Mouse (Mus musculus) MEL (cell line): ENCODE results near the gene Creg2. TPM values are rescaled to one million over a fixed set of nuclear protein-coding genes. Genes with fewer than 3 reads are reported as not detected.

Experiments
- DNase-seq: peaks from one replicate; pipeline ENCODE4 v3.0.0; 2011; ENCODE audit warnings: low read depth, low spot score
- H3K27ac ChIP-seq: 2 replicates; pipeline ENCODE4 v1.5.1; 2012; ENCODE audit warnings: low read depth, mild to moderate bottlenecking, control low read depth, low read length, moderate library complexity; ENCODE audit not compliant: control insufficient read depth
- H3K27me3 ChIP-seq, 2 experiments: fragments of 150-350 bp in 1 of 2; sonication (generic) in 1 of 2; 2 replicates each; pipeline ENCODE4 v1.6.1; 2012; ENCODE audit warnings: low read length in 2 of 2, mild to moderate bottlenecking in 2 of 2, improper control_type of control experiment in 1 of 2, moderate library complexity in 1 of 2; ENCODE audit not compliant: insufficient read depth in 2 of 2, control insufficient read depth in 1 of 2
- H3K36me3 ChIP-seq, 2 experiments: 2 replicates each; pipeline ENCODE4 v1.6.1; 2012 to 2014; ENCODE audit warnings: low read length in 2 of 2, improper control_type of control experiment in 1 of 2, inconsistent platforms in 1 of 2, mild to moderate bottlenecking in 1 of 2; ENCODE audit not compliant: insufficient read depth in 2 of 2, control insufficient read depth in 1 of 2
- H3K4me1 ChIP-seq, 2 experiments: fragments of 150-350 bp in 1 of 2; sonication (generic) in 1 of 2; 2 replicates each; pipeline ENCODE4 v1.6.1; 2012; ENCODE audit warnings: low read length in 2 of 2, improper control_type of control experiment in 1 of 2, mild to moderate bottlenecking in 1 of 2; ENCODE audit not compliant: insufficient read depth in 2 of 2, control insufficient read depth in 1 of 2
- H3K4me3 ChIP-seq, 2 experiments: fragments of 150-350 bp in 1 of 2; sonication (generic) in 1 of 2; 2 replicates each; pipeline ENCODE4 v1.5.1; 2012; ENCODE audit warnings: low read depth in 2 of 2, low read length in 2 of 2, mild to moderate bottlenecking in 2 of 2, moderate library complexity in 2 of 2, control low read depth in 1 of 2, improper control_type of control experiment in 1 of 2; ENCODE audit not compliant: control insufficient read depth in 1 of 2, insufficient read depth in 1 of 2
- H3K79me2 ChIP-seq: 2 replicates; pipeline ENCODE4 v1.6.1; 2012; ENCODE audit warnings: mild to moderate bottlenecking, low read length, moderate library complexity; ENCODE audit not compliant: control insufficient read depth, poor library complexity, insufficient read depth
- H3K9ac ChIP-seq: 2 replicates; pipeline ENCODE4 v1.6.1; 2012; ENCODE audit warnings: low read depth, mild to moderate bottlenecking, control low read depth, low read length, moderate library complexity; ENCODE audit not compliant: control insufficient read depth, poor library complexity, severe bottlenecking
- H3K9me3 ChIP-seq: fragments of 150-350 bp; sonication (generic); replicated peaks from 2 replicates; pipeline ENCODE4 v1.6.1; 2012; ENCODE audit warnings: mild to moderate bottlenecking, low read length, improper control_type of control experiment, moderate library complexity; ENCODE audit not compliant: insufficient read depth
- BHLHE40 ChIP-seq: IDR thresholded peaks from 2 replicates; pipeline ENCODE4 v1.6.1; 2012; ENCODE audit warnings: low read depth, mild to moderate bottlenecking, inconsistent platforms, low read length, improper control_type of control experiment, borderline replicate concordance
- CTCF ChIP-seq, 3 experiments: IDR thresholded peaks in 2 of 3; conservative IDR thresholded peaks in 1 of 3; 2 replicates each; pipeline ENCODE4 v1.5.1; 2011 to 2012; ENCODE audit warnings: low read length in 3 of 3, low read depth in 2 of 3, mild to moderate bottlenecking in 2 of 3, improper control_type of control experiment in 1 of 3, inconsistent platforms in 1 of 3, mixed read lengths in 1 of 3, moderate library complexity in 1 of 3; ENCODE audit not compliant: control insufficient read depth in 1 of 3, insufficient read depth in 1 of 3, poor library complexity in 1 of 3, severe bottlenecking in 1 of 3
- ELF1 ChIP-seq: IDR thresholded peaks from 2 replicates; pipeline ENCODE4 v1.6.1; 2014; ENCODE audit warnings: low read depth, mild to moderate bottlenecking, inconsistent platforms, low read length, improper control_type of control experiment, moderate library complexity
- GABPA ChIP-seq: IDR thresholded peaks from 2 replicates; pipeline ENCODE4 v1.6.1; 2012; ENCODE audit warnings: low read depth, mild to moderate bottlenecking, inconsistent platforms, low read length, improper control_type of control experiment, moderate library complexity
- GATA1 ChIP-seq: IDR thresholded peaks from 2 replicates; pipeline ENCODE4 v1.6.1; 2011; ENCODE audit warnings: low read depth, low read length, improper control_type of control experiment
- MAFK ChIP-seq: IDR thresholded peaks from 2 replicates; pipeline ENCODE4 v1.6.1; 2011; ENCODE audit warnings: low read depth, mild to moderate bottlenecking, low read length, improper control_type of control experiment, borderline replicate concordance
- MAX ChIP-seq: IDR thresholded peaks from 2 replicates; pipeline ENCODE4 v1.6.1; 2011; ENCODE audit warnings: low read length, improper control_type of control experiment
- MEF2A ChIP-seq: IDR thresholded peaks from 2 replicates; pipeline ENCODE4 v1.6.1; 2014; ENCODE audit warnings: low read depth, mild to moderate bottlenecking, inconsistent platforms, low read length, improper control_type of control experiment; ENCODE audit not compliant: poor library complexity, insufficient replicate concordance, severe bottlenecking; ENCODE audit errors: extremely low read depth
- MXI1 ChIP-seq: IDR thresholded peaks from 2 replicates; pipeline ENCODE4 v1.6.1; 2011; ENCODE audit warnings: mild to moderate bottlenecking, low read depth, low read length, improper control_type of control experiment
- MYB ChIP-seq: IDR thresholded peaks from 2 replicates; pipeline ENCODE4 v1.6.1; 2011; ENCODE audit warnings: mild to moderate bottlenecking, low read depth, low read length, improper control_type of control experiment
- NELFE ChIP-seq: IDR thresholded peaks from 2 replicates; pipeline ENCODE4 v1.6.1; 2011; ENCODE audit warnings: low read depth, low read length, improper control_type of control experiment
- POLR2A ChIP-seq, 2 experiments: IDR thresholded peaks; 2 replicates each; pipeline ENCODE4 v1.6.1; 2011 to 2012; ENCODE audit warnings: low read length in 2 of 2, mild to moderate bottlenecking in 2 of 2, control low read depth in 1 of 2, improper control_type of control experiment in 1 of 2, low read depth in 1 of 2, moderate library complexity in 1 of 2; ENCODE audit not compliant: control insufficient read depth in 1 of 2, insufficient read depth in 1 of 2, poor library complexity in 1 of 2
- POLR2AphosphoS2 ChIP-seq: IDR thresholded peaks from 2 replicates; pipeline ENCODE4 v1.6.1; 2011; ENCODE audit warnings: low read length, improper control_type of control experiment
- POLR2AphosphoS5 ChIP-seq: IDR thresholded peaks from 2 replicates; pipeline ENCODE4 v1.6.1; 2012; ENCODE audit warnings: low read depth, borderline replicate concordance, mild to moderate bottlenecking, inconsistent platforms, low read length, moderate library complexity, mixed read lengths
- RAD21 ChIP-seq: IDR thresholded peaks from 2 replicates; pipeline ENCODE4 v1.6.1; 2011; ENCODE audit warnings: mild to moderate bottlenecking, low read depth, low read length, improper control_type of control experiment
- SMC3 ChIP-seq: IDR thresholded peaks from 2 replicates; pipeline ENCODE4 v1.6.1; 2011; ENCODE audit warnings: low read depth, low read length, improper control_type of control experiment
- TAL1 ChIP-seq: IDR thresholded peaks from 2 replicates; pipeline ENCODE4 v1.6.1; 2012; ENCODE audit warnings: mild to moderate bottlenecking, inconsistent platforms, low read length, moderate library complexity, mixed read lengths
- TCF12 ChIP-seq: IDR thresholded peaks from 2 replicates; pipeline ENCODE4 v1.6.1; 2014; ENCODE audit warnings: low read depth, mild to moderate bottlenecking, inconsistent platforms, low read length, improper control_type of control experiment, moderate library complexity
- UBTF ChIP-seq: IDR thresholded peaks from 2 replicates; pipeline ENCODE4 v1.6.1; 2012; ENCODE audit warnings: low read depth, mild to moderate bottlenecking, inconsistent platforms, low read length, improper control_type of control experiment, moderate library complexity, borderline replicate concordance; ENCODE audit not compliant: insufficient read depth
- USF1 ChIP-seq: IDR thresholded peaks from 2 replicates; pipeline ENCODE4 v1.6.1; 2014; ENCODE audit warnings: low read depth, mild to moderate bottlenecking, inconsistent platforms, low read length, improper control_type of control experiment, moderate library complexity
- USF2 ChIP-seq, 2 experiments: IDR thresholded peaks; 2 replicates each; pipeline ENCODE4 v1.6.1; 2011 to 2012; ENCODE audit warnings: improper control_type of control experiment in 2 of 2, low read length in 2 of 2, borderline replicate concordance in 1 of 2, inconsistent platforms in 1 of 2, low read depth in 1 of 2, mild to moderate bottlenecking in 1 of 2; ENCODE audit not compliant: insufficient read depth in 1 of 2
- polyA plus RNA-seq, 2 experiments: library from polyadenylated mRNA; stranded (reverse) in 1 of 2; unstranded in 1 of 2; fragments of >175 nt in 1 of 2; fragments of >200 nt in 1 of 2; gene quantifications; 2 replicates each; pipeline versions ENCODE4 v1.2.1 to v1.2.4; 2012; ENCODE audit warnings: low replicate concordance in 2 of 2, low read depth in 1 of 2; ENCODE audit not compliant: insufficient read length in 2 of 2, insufficient read depth in 1 of 2, missing spikeins in 1 of 2
- total RNA-seq: library from RNA; depleted of rRNA; stranded (reverse); fragments of 300-350 nt; gene quantifications from 2 replicates; pipeline ENCODE4 v1.2.3, GENCODE M21; 2012

The Creg2 gene
- total and polyA plus RNA-seq, 3 experiments = not detected

GRCm38 (mm10) chr1:39644333-39644732 is 6.9 kb downstream of the Creg2 start:
- Histone ChIP-seq H3K36me3 (no peaks in the 10 kb centered on the region), H3K4me3 (no peak overlapping the region), H3K27ac (no peak overlapping the region), H3K9me3 (no peaks in the 10 kb centered on the region), H3K27me3 (peaks cover 0 to 1% of the 10 kb centered on the region in 2 experiments; a peak in 3 of 4 replicates), H3K9ac (no peak overlapping the region), H3K4me1 (no peaks in the 10 kb centered on the region), H3K79me2 (no peaks in the 10 kb centered on the region)
- DNase-seq = no peak
- no peak for TF ChIP-seq MAX
- no peak for TF ChIP-seq BHLHE40
- TF ChIP-seq POLR2AphosphoS2 = no peak
- no peak for TF ChIP-seq POLR2A (IDR thresholded peaks at IDR 0.05; ENCODE audit: control insufficient read depth in 1 of 2, insufficient read depth in 1 of 2, low read depth in 1 of 2, low read length in 2 of 2, poor library complexity in 1 of 2)
- TF ChIP-seq UBTF = no peak
- no peak for TF ChIP-seq GATA1
- no peak for TF ChIP-seq USF1
- TF ChIP-seq GABPA = no peak
- TF ChIP-seq USF2 (IDR thresholded peaks at IDR 0.05; ENCODE audit: borderline replicate concordance in 1 of 2, insufficient read depth in 1 of 2, low read depth in 1 of 2, low read length in 2 of 2) = no peak
- no peak for TF ChIP-seq POLR2AphosphoS5
- no peak for TF ChIP-seq MEF2A
- TF ChIP-seq NELFE = no peak
- TF ChIP-seq MAFK = no peak
- no peak for TF ChIP-seq TCF12
- TF ChIP-seq SMC3 = no peak
- no peak for TF ChIP-seq CTCF (IDR thresholded peaks at IDR 0.05 in 2 of 3, conservative IDR thresholded peaks at IDR 0.05 in 1 of 3; ENCODE audit: control insufficient read depth in 1 of 3, insufficient read depth in 1 of 3, low read depth in 2 of 3, low read length in 3 of 3, poor library complexity in 1 of 3, severe bottlenecking in 1 of 3)
- no peak for TF ChIP-seq TAL1
- no peak for TF ChIP-seq MXI1
- no peak for TF ChIP-seq ELF1

- no peak overlapping the region for H3K4me3 ChIP-seq
- no peaks in the 10 kb centered on the region for H3K27me3 ChIP-seq
- no peaks in the 10 kb centered on the region for H3K36me3 ChIP-seq
Measured at GRCm38 (mm10) chr1:39641667-39642066, 9.6 kb downstream of the Creg2 start.

More at GRCm38 (mm10) chr1:39641667-39642066, 9.6 kb downstream of the Creg2 start:
- DNase-seq = peak; percentile 20
- Histone ChIP-seq H3K9me3 (no peaks in the 10 kb centered on the region), H3K27ac (no peak overlapping the region), H3K4me1 (no peaks in the 10 kb centered on the region), H3K9ac (no peak overlapping the region), H3K79me2 (no peaks in the 10 kb centered on the region)
- TF ChIP-seq RAD21 (peak; percentile 32), CTCF (IDR thresholded peaks at IDR 0.05 in 2 of 3, conservative IDR thresholded peaks at IDR 0.05 in 1 of 3; ENCODE audit: control insufficient read depth in 1 of 3, insufficient read depth in 1 of 3, low read depth in 2 of 3, low read length in 3 of 3, poor library complexity in 1 of 3, severe bottlenecking in 1 of 3) (peak; percentile 37 to 42 (median 39)), MYB (no peak)
